Mouse (Mus musculus) olfactory bulb, adult 2 months (tissue): Measurements from ENCODE around the gene Arhgap29.

Source experiments
- CTCF ChIP-seq: fragments of 200-500 bp; IDR thresholded peaks from 2 replicates; pipeline ENCODE4 v1.5.1; 2012; ENCODE audit warnings: low read depth, mild to moderate bottlenecking, low read length, moderate library complexity; ENCODE audit not compliant: insufficient read depth
- POLR2A ChIP-seq: fragments of 200-500 bp; IDR thresholded peaks from 2 replicates; pipeline ENCODE4 v1.6.1; 2012; ENCODE audit warnings: mild to moderate bottlenecking, low read depth, low read length, moderate library complexity; ENCODE audit not compliant: insufficient read depth

GRCm38 (mm10) chr3:122021029-122021652, 68.8 kb downstream of the Arhgap29 start:
- TF ChIP-seq POLR2A, result no peak
- TF ChIP-seq CTCF, result no peak
